8 mouse cellular contexts compared by ENCODE assay signal in the genomic region with DNA sequence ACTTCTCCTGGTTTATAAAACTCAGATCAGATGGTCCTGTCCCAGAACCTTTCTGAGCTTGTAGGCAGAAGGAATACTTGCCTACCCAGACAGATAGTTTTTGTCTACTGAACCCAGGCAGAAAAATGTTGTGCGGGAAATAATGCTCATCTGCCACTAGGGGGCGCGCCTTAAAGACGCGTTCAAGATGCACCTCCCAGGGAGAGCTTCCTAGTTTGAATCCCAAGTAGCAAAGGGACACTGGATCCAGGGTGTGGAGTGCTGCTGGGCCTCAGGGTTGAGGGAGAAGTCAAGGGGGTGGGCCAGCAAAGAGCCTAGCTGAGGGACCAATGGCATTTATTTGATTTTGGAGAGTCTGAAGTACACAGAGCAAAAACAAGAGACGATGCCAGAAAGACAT. TPM values are rescaled to one million over a fixed set of nuclear protein-coding genes. Genes with fewer than 3 reads are reported as not detected.
DNase-seq lines count a peak whose midpoint lies in the region; TF ChIP-seq lines count a peak whose summit lies in the region.

No protein-coding gene starts in this region.

- peak; percentile 82 for TF ChIP-seq CTCF in gastrocnemius, adult 2 months (IDR thresholded peaks at IDR 0.05)
- TF ChIP-seq CTCF in thymus, adult 2 months (IDR thresholded peaks at IDR 0.05; ENCODE audit: borderline replicate concordance, control insufficient read depth, extremely low read depth, insufficient read depth, low read length, poor library complexity) = peak; percentile 37; the same call in 1 of the 2 replicates
- TF ChIP-seq CTCF in lung, adult 2 months (IDR thresholded peaks at IDR 0.05; ENCODE audit: insufficient read depth, low read length) = peak; percentile 66

- no peaks in the 10 kb centered on the region for H3K36me3 ChIP-seq in thymus, adult 2 months (ENCODE audit: control insufficient read depth, insufficient read depth, low read length)

- TF ChIP-seq POLR2A in thymus, adult 2 months (IDR thresholded peaks at IDR 0.05; ENCODE audit: control insufficient read depth, extremely low read depth, insufficient read depth, low read length, poor library complexity) = no peak
- TF ChIP-seq POLR2A in lung, adult 2 months (IDR thresholded peaks at IDR 0.05; ENCODE audit: borderline replicate concordance, extremely low read depth, low read depth, low read length) = no peak

- H3K4me1 ChIP-seq in thymus, adult 2 months (replicated peaks; ENCODE audit: control insufficient read depth, insufficient read depth, low read length) = no peaks in the 10 kb centered on the region
- H3K4me1 ChIP-seq in lung, adult 2 months (ENCODE audit: control insufficient read depth, insufficient read depth, low read length) = no peaks in the 10 kb centered on the region

- H3K4me3 ChIP-seq in gastrocnemius, adult 2 months = no peak overlapping the region
- H3K4me3 ChIP-seq in thymus, adult 2 months (ENCODE audit: control insufficient read depth, insufficient read depth, low read length) = no peak overlapping the region
- no peak overlapping the region for H3K4me3 ChIP-seq in lung, adult 2 months (replicated peaks; ENCODE audit: extremely low read depth, low read depth, low read length)

- intact Hi-C loops in gastrocnemius, adult 2 months (cut with DNase I) = no loop called here
- intact Hi-C loops in gastrocnemius, postnatal 36 days (cut with DNase I) = loop anchor here (5.0 kb wide), 1 partner anchor 225 kb away; no protein-coding TSS in a partner anchor
- intact Hi-C loops in heart, postnatal 36 days (cut with DNase I) = loop anchor here (2.0 kb wide), 1 partner anchor 221 kb away; no protein-coding TSS in a partner anchor

- peak; percentile 40 for DNase-seq in gastrocnemius, adult 2 months
- DNase-seq in gastrocnemius, postnatal 36 days = no peak
- DNase-seq in thymus, adult 2 months = peak; percentile 29
- no peak for DNase-seq in thymus, adult 18-20 months
- peak; percentile 55 to 64 for DNase-seq in cerebellum, postnatal 14 days
- peak; percentile 42 to 55 for DNase-seq in heart, postnatal 36 days
- peak; percentile 51 for DNase-seq in lung, adult 2 months
- DNase-seq in spleen, postnatal 10 days (ENCODE audit: low spot score in 2 of 2) = peak; percentile 23 to 61

- 16% methylated on average over 6 of the region's 6 CpGs for WGBS in thymus, adult 2 months
- WGBS in lung, adult 2 months = 12% methylated on average over 6 of the region's 6 CpGs

- H3K27ac ChIP-seq in gastrocnemius, adult 2 months = no peak overlapping the region
- H3K27ac ChIP-seq in thymus, adult 2 months (ENCODE audit: control insufficient read depth, insufficient read depth, low read length) = no peak overlapping the region

- H3K27me3 ChIP-seq in thymus, adult 2 months (ENCODE audit: control insufficient read depth, insufficient read depth, low read length) = no peaks in the 10 kb centered on the region

RNA-seq across cellular contexts. Expression of gene C1ql2, which starts 12.7 kb away (rescaled TPM):
- not detected for total RNA-seq in gastrocnemius, adult 2 months (2021)
- total RNA-seq in gastrocnemius, postnatal 36 days (2021) = not detected
- 0.11 and 0.28 TPM in 2 replicates for polyA plus RNA-seq in thymus, adult 2 months (2012; rRNA removed)
- not detected for total RNA-seq in heart, postnatal 36 days (2021)
- 0.10 and 0.12 TPM in 2 replicates for polyA plus RNA-seq in lung, adult 2 months (2012; rRNA removed)

RNA-seq across cellular contexts. Expression of gene Steap3, which starts 55.2 kb away (rescaled TPM):
- total RNA-seq in gastrocnemius, adult 2 months (2021) = 10 to 100 TPM; 16.0 to 22.1 TPM
- 10 to 100 TPM; 17.8 to 19.2 TPM for total RNA-seq in gastrocnemius, postnatal 36 days (2021)
- polyA plus RNA-seq in thymus, adult 2 months (2012; rRNA removed) = 19.4 and 24.2 TPM in 2 replicates
- 10 to 100 TPM; 26.4 to 27.9 TPM for total RNA-seq in heart, postnatal 36 days (2021)
- 58.3 and 67.0 TPM in 2 replicates for polyA plus RNA-seq in lung, adult 2 months (2012; rRNA removed)

Comparison
In these comparisons a context has a peak if more than half of its experiments do, and no peak if none do; other contexts are left out.
1. DNase-seq: peak in gastrocnemius, adult 2 months (single experiment), thymus, adult 2 months (single experiment), cerebellum, postnatal 14 days (2 of 2), heart, postnatal 36 days (2 of 2), lung, adult 2 months (single experiment) and spleen, postnatal 10 days (2 of 2); none in gastrocnemius, postnatal 36 days (0 of 2) and thymus, adult 18-20 months (0 of 2).
2. Peak in every context shown above with its lines, with median percentiles within 50 percentile points of each other: CTCF ChIP-seq.